Mouse (Mus musculus): ENCODE results near the gene Krtap9-3. TPM values are rescaled to one million over a fixed set of nuclear protein-coding genes. Genes with fewer than 3 reads are reported as not detected.
"Not testable (repeated sequence)": the region's sequence is repeated elsewhere in the genome, so short reads cannot be mapped to it uniquely, and the experiment has no call there.

Gene Krtap9-3
- total RNA-seq (2021): not detected

DNA sequence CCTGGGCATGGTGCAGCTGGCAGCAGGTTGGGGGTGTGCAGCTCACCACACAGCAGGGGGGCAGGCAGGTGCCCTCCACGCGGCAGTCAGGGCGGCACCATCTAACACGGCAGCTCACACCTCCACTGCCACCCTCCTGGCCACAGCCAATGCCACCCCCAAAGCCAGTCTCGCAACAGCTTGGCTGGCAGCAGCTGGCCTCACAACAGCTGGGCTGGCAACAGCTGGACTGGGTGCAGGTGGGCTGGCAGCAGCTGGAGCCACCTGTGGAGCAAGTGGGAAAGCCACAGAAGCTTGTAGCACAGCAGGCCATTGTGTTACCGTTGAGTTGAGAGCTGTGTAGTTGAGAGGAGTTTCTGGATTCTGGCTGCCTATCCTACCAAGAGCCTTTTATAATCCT, at the start of gene Krtap9-3:
TSS of gene Krtap9-3 (minus strand) at position 364 of the 400 bp plus-strand sequence.
- not testable (repeated sequence) for DNase-seq

- DNase-seq: no peak
Measured at GRCm38 (mm10) chr11:99646444-99646843, 48.5 kb upstream of the Krtap9-3 start.

- no peak for DNase-seq
Measured at GRCm38 (mm10) chr11:99644351-99644750, 46.4 kb upstream of the Krtap9-3 start.

GRCm38 (mm10) chr11:99643635-99644139, 45.8 kb upstream of the Krtap9-3 start, which contains the start of gene Krtap4-7:
Gene Krtap4-7 (minus strand): TSS chr11:99644089.
- not testable (repeated sequence) for DNase-seq

- DNase-seq: no peak
Measured at GRCm38 (mm10) chr11:99640926-99641325, 43.0 kb upstream of the Krtap9-3 start.

DNA sequence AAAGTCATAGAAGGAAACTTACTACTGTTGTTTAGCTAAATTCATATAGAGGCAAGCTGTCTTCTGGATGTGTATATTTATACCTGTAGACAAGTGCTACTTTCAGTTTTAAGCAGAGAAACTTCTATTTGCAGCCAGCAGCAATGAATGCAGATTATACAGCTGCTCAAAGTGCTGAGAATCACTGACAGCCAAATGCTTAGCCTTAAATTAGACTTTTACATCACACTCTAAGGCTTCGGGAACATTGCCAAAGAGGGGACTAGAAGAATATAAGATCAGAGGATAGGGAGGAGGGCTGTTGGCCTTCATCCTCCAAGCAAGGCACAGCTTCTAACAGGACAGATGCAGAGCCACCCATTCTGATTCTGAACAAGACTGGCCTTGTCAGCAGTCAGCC, 39.2 kb upstream of the Krtap9-3 start:
- no peak for DNase-seq

- no peak for DNase-seq
Measured at GRCm38 (mm10) chr11:99634653-99635134, 36.8 kb upstream of the Krtap9-3 start, which contains the start of gene Krtap4-2. Gene Krtap4-2 (minus strand): TSS chr11:99635084.

GRCm38 (mm10) chr11:99633293-99633692, 35.4 kb upstream of the Krtap9-3 start:
- no peak for DNase-seq

GRCm38 (mm10) chr11:99630890-99631289, 33.0 kb upstream of the Krtap9-3 start:
- no peak for DNase-seq

- no peak for DNase-seq
Measured at GRCm38 (mm10) chr11:99628138-99628537, 30.2 kb upstream of the Krtap9-3 start, which contains the start of gene Krtap4-1. Gene Krtap4-1 (minus strand): TSS chr11:99628238.

DNA sequence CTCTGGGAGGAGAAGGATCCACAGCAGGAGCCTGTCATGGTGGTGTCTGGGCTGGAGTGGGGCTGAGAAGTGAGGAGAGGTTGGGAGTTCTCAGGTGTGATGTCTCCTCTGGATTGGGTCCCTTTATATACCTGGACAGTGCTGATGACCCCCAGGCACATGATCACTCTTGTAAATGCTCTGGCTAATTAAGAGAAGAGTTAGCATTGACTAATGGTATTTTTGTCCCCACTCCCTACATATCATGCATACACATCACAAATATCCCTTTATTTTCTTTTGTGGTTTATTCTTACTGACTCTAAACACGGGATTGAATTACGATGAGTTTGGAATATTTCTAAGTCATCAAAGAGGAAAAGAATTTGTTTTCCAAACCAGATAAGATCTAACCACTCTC, 22.4 kb upstream of the Krtap9-3 start, which contains the start of gene Gm11562:
TSS of gene Gm11562 (minus strand) at position 101 of the 400 bp plus-strand sequence.
- no peak for DNase-seq

GRCm38 (mm10) chr11:99614796-99615363, 17.0 kb upstream of the Krtap9-3 start, which contains the start of gene Krtap2-4:
Gene Krtap2-4 (minus strand): TSS chr11:99614846.
- no peak for DNase-seq

- not testable (repeated sequence) for DNase-seq
Measured at GRCm38 (mm10) chr11:99610089-99610488, 12.2 kb upstream of the Krtap9-3 start, which contains the start of gene Gm11937. Gene Gm11937 (minus strand): TSS chr11:99610189.

GRCm38 (mm10) chr11:99609126-99609525, 11.2 kb upstream of the Krtap9-3 start:
- DNase-seq: no peak

- DNase-seq: not testable (repeated sequence)
Measured at GRCm38 (mm10) chr11:99603208-99603607, 5.3 kb upstream of the Krtap9-3 start, which contains the start of gene Gm11938. Gene Gm11938 (minus strand): TSS chr11:99603308.

- no peak for DNase-seq
Measured at GRCm38 (mm10) chr11:99590981-99591380, 6.9 kb downstream of the Krtap9-3 start, which contains the start of gene Krtap1-3. Gene Krtap1-3 (minus strand): TSS chr11:99591339.

DNA sequence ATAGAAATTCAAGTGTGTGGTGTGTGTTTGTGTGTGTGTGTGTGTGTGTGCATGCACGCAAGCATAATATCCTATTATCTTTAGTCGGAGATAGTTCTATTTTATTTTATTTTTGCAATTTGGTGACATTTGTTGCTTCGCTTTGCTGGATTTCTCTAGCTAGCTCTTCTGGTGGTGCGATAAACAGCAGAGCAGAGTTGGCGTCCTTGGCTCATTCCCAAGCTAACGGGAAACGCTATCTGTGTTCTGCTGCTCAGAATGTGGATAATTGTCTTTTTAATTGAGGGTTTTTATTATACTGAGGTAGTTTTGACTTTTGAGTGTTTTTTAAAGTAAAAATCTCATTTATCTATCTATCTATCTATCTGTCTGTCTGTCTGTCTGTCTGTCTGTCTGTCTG, 12.8 kb downstream of the Krtap9-3 start:
- DNase-seq: no peak

DNA sequence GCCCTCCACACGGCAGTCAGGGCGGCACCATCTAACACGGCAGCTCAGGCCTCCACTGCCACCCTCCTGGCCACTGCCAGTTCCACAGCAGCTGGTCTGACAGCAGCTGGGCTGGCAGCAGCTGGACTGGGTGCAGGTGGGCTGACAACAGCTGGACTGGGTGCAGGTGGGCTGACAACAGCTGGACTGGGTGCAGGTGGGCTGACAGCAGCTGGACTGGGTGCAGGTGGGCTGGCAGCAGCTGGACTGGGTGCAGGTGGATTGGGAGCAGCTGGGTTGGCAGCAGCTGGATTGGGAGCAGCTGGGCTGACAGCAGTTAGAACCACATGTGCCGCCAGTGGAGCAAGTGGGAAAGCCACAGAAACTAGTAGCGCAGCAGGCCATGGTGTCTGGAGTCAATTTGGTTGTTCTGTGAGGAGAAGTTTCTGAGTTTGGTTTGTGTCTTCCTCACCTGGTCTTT, 14.6 kb downstream of the Krtap9-3 start, which contains the start of gene Krtap1-4:
TSS of gene Krtap1-4 (minus strand) at position 410 of the 460 bp plus-strand sequence.
- DNase-seq: no peak

DNA sequence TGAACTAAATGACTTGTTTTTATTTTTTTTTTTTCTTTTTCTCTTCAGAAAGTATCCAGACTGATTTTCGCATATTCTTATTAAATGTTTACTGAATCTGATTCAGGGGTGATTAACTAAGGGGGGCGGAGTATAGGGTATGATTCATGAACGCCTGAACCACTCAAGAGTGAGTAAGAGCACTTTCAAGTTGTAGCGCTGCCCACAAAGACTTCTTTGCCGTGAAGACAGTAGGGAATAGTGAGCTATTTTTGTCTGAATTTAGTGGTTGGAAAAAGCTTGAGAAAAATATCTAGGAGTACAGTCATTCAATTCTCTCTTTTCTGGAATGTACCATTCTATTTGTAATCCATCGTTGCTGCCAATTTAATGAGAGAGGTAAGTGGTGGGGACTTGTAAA, 16.3 kb downstream of the Krtap9-3 start:
- DNase-seq: no peak

DNA sequence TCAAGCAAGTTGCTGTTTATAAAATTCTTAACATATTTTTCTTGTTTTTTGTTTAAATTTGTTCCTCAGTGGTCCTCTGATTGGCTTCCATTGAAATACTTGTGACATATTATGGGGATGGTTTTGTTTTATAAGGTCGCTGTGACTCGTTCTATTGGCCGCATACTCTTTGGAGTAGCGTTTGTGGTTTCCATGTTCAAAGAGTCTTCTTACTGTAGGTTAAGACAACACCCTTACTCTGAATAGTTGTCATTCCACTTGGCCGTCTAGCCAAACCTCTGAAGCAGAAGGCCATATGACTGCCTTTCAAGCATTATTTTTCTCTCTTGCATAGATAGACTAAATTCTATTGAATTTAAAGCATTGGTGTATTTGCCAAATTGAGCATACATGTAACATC, 16.9 kb downstream of the Krtap9-3 start:
- DNase-seq: no peak

DNA sequence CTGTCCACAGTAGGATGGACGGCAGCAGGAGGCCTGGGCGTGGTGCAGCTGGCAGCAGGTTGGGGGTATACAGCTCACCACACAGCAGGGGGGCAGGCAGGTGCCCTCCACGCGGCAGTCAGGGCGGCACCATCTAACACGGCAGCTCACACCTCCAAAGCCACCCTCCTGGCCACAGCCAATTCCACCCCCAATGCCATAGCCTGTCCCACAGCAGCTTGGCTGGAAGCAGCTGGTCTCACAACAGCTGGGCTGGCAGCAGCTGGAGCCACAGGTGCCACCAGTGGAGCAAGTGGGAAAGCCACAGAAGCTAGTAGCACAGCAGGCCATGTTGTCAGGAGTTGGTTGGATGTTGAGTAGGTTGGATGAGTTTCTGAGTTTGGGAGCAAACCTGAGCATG, 17.3 kb downstream of the Krtap9-3 start, which contains the start of gene Krtap1-5:
TSS of gene Krtap1-5 (minus strand) at position 381 of the 400 bp plus-strand sequence.
- no peak for DNase-seq

DNA sequence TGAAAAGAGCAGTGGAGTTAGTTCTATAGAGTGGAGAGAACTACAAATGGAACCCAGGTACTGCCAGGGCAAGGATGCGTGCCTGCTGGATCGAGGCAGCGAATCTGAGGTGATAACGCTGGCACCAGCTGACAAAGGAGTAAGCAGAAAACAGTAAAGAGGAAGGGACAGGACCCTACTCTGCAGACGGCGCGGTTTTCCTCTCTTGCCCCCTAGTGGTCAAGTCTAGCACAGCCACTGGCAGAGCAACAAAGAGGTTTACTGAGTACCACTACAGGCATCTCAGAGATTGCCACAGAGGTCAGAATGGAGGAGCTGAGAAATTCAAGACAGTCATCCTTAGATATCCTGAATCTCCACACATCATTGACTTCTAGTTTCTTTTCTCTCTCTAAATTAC, 23.8 kb downstream of the Krtap9-3 start:
- DNase-seq: peak; percentile 80

- DNase-seq: no peak
Measured at GRCm38 (mm10) chr11:99573164-99573563, 24.7 kb downstream of the Krtap9-3 start.
